Mouse (Mus musculus) heart, adult 2 months (tissue): ENCODE measurements around the gene Tlnrd1. TPM values are rescaled to one million over a fixed set of nuclear protein-coding genes. Genes with fewer than 3 reads are reported as not detected.

ENCODE experiments used
- DNase-seq, 2 experiments: peaks; one replicate each; pipeline ENCODE4 v3.0.0; 2021
- H3K27ac ChIP-seq: fragments of 200-600 bp; 2 replicates; pipeline ENCODE4 v1.8.1; 2022
- H3K27me3 ChIP-seq: fragments of 200-500 bp; 2 replicates; pipeline ENCODE4 v1.6.1; 2012; ENCODE audit warnings: mild to moderate bottlenecking, low read length, inconsistent platforms, mixed read lengths; ENCODE audit not compliant: control insufficient read depth, insufficient read depth
- H3K36me3 ChIP-seq: fragments of 200-500 bp; 2 replicates; pipeline ENCODE4 v1.6.1; 2012; ENCODE audit warnings: low read length, inconsistent platforms; ENCODE audit not compliant: control insufficient read depth, insufficient read depth
- H3K4me1 ChIP-seq: fragments of 200-500 bp; 2 replicates; pipeline ENCODE4 v1.6.1; 2011; ENCODE audit warnings: low read length; ENCODE audit not compliant: control insufficient read depth, insufficient read depth
- H3K4me3 ChIP-seq: fragments of 200-600 bp; 2 replicates; pipeline ENCODE4 v1.8.1; 2022
- H3K79me2 ChIP-seq: fragments of 200-500 bp; replicated peaks from 2 replicates; pipeline ENCODE4 v1.6.1; 2012; ENCODE audit warnings: mild to moderate bottlenecking, inconsistent platforms, low read length, moderate library complexity, mixed read lengths; ENCODE audit not compliant: control insufficient read depth, insufficient read depth
- H3K9ac ChIP-seq: fragments of 200-500 bp; 2 replicates; pipeline ENCODE4 v1.6.1; 2012; ENCODE audit warnings: low read depth, mild to moderate bottlenecking, control low read depth, inconsistent platforms, low read length, mixed read lengths
- CTCF ChIP-seq: fragments of 200-600 bp; IDR thresholded peaks from 2 replicates; pipeline ENCODE4 v1.8.1; 2022; ENCODE audit warnings: antibody characterized with exemption, mild to moderate bottlenecking, moderate library complexity
- EP300 ChIP-seq: fragments of 200-500 bp; IDR thresholded peaks from 2 replicates; pipeline ENCODE4 v1.6.1; 2011; ENCODE audit warnings: low read depth, low read length, control low read depth; ENCODE audit not compliant: insufficient read depth
- POLR2A ChIP-seq: fragments of 200-500 bp; IDR thresholded peaks from 2 replicates; pipeline ENCODE4 v1.6.1; 2011; ENCODE audit warnings: mild to moderate bottlenecking, low read depth, low read length, control low read depth; ENCODE audit not compliant: insufficient read depth
- WGBS: fragments of 180-500 bp; shearing (Covaris S2); methylation state at CpG from one replicate; pipeline ENCODE4 v1.1.7; 2018; 5-methylcytosine and 5-hydroxymethylcytosine counted together
- intact Hi-C: fragments of 180-260 bp; cut with DNase I; formaldehyde crosslinking; loops from one replicate; pipeline ENCODE4 v1.15.1; 2025
- polyA plus RNA-seq: library from polyadenylated mRNA; depleted of rRNA; stranded (reverse); fragments of >200 nt; gene quantifications from 2 replicates; pipeline ENCODE4 v1.2.3, GENCODE M21; 2012
- total RNA-seq, 2 experiments: library from RNA; stranded (reverse); gene quantifications; 2 replicates each; pipeline ENCODE4 v1.2.3; 2021

Tlnrd1 gene
- total and polyA plus RNA-seq, 3 experiments: 6.5 to 8.7 (median 7.2) TPM

- H3K9ac ChIP-seq: no peak overlapping the region
- 59% methylated on average over 3 of the region's 3 CpGs for WGBS
- H3K27ac ChIP-seq: no peak overlapping the region
- no peaks in the 10 kb centered on the region for H3K27me3 ChIP-seq
- H3K36me3 ChIP-seq: no peaks in the 10 kb centered on the region
- intact Hi-C loops: loop anchor here (1.0 kb wide), 1 partner anchor 9 kb away; no protein-coding TSS in a partner anchor
- no peaks in the 10 kb centered on the region for H3K4me1 ChIP-seq
- H3K4me3 ChIP-seq: no peak overlapping the region
- TF ChIP-seq EP300: no peak
- no peak for TF ChIP-seq POLR2A
- no peak for TF ChIP-seq CTCF
- H3K79me2 ChIP-seq: no peaks in the 10 kb centered on the region
- DNase-seq: no peak
These were observed 27.8 kb upstream of the Tlnrd1 start for GRCm38 (mm10) chr7:83911909-83912308.

DNA sequence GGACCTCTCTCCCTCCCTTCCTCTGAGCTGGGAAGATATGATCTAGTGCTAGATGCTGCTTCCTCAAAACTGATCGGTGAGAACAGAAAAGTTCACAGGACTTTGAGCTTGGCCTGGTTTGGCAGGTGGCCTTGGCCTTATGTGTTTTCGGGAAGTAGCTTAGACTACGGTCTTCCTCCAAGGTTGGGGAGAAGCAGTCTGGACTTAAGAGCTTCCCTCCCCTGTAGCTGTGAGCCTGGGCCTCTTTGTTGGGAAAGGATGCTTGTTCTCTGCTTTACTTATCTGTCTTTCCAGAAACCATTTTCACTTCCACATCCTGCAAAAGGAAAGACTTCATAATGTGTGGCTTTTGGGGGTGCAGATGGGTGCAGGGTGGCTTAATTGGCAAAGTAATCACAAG lies 20.7 kb upstream of the Tlnrd1 start:
- no peak for TF ChIP-seq EP300
- TF ChIP-seq CTCF: no peak
- TF ChIP-seq POLR2A: no peak
- Histone ChIP-seq H3K27me3 (no peaks in the 10 kb centered on the region), H3K36me3 (no peaks in the 10 kb centered on the region), H3K4me1 (no peaks in the 10 kb centered on the region), H3K27ac (no peak overlapping the region), H3K79me2 (no peaks in the 10 kb centered on the region), H3K9ac (no peak overlapping the region), H3K4me3 (no peak overlapping the region)
- WGBS: 65% methylated on average over 3 of the region's 3 CpGs
- no peak for DNase-seq
- intact Hi-C loops: no loop called here

GRCm38 (mm10) chr7:83902296-83903145 lies 18.4 kb upstream of the Tlnrd1 start:
- no peaks in the 10 kb centered on the region for H3K27me3 ChIP-seq
- no peak for DNase-seq
- TF ChIP-seq EP300: no peak
- no peak for TF ChIP-seq CTCF
- no peak for TF ChIP-seq POLR2A
- H3K27ac ChIP-seq: no peak overlapping the region
- intact Hi-C loops: loop anchor here (1.0 kb wide), 1 partner anchor 9 kb away; no protein-coding TSS in a partner anchor
- H3K4me3 ChIP-seq: no peak overlapping the region
- no peaks in the 10 kb centered on the region for H3K4me1 ChIP-seq
- 60% methylated on average over 5 of the region's 5 CpGs for WGBS
- H3K36me3 ChIP-seq: no peaks in the 10 kb centered on the region
- no peak overlapping the region for H3K9ac ChIP-seq
- no peaks in the 10 kb centered on the region for H3K79me2 ChIP-seq

GRCm38 (mm10) chr7:83901425-83901824 lies 17.3 kb upstream of the Tlnrd1 start:
- 78% methylated on average over 4 of the region's 4 CpGs for WGBS
- DNase-seq: no peak

GRCm38 (mm10) chr7:83900519-83900918 lies 16.4 kb upstream of the Tlnrd1 start:
- Histone ChIP-seq H3K27ac (no peak overlapping the region), H3K36me3 (no peaks in the 10 kb centered on the region), H3K79me2 (no peaks in the 10 kb centered on the region), H3K4me3 (no peak overlapping the region), H3K4me1 (no peaks in the 10 kb centered on the region), H3K27me3 (no peaks in the 10 kb centered on the region), H3K9ac (no peak overlapping the region)
- intact Hi-C loops: no loop called here
- WGBS: 75% methylated on average over 3 of the region's 3 CpGs
- DNase-seq: no peak
- TF ChIP-seq EP300 (no peak), POLR2A (no peak), CTCF (no peak)

More at GRCm38 (mm10) chr7:83901425-83901824, 17.3 kb upstream of the Tlnrd1 start:
- no peak for TF ChIP-seq EP300
- TF ChIP-seq CTCF: no peak
- no peak for TF ChIP-seq POLR2A
- Histone ChIP-seq H3K79me2 (no peaks in the 10 kb centered on the region), H3K27me3 (no peaks in the 10 kb centered on the region), H3K36me3 (no peaks in the 10 kb centered on the region), H3K9ac (no peak overlapping the region), H3K4me1 (no peaks in the 10 kb centered on the region), H3K27ac (no peak overlapping the region), H3K4me3 (no peak overlapping the region)
- intact Hi-C loops: no loop called here

DNA sequence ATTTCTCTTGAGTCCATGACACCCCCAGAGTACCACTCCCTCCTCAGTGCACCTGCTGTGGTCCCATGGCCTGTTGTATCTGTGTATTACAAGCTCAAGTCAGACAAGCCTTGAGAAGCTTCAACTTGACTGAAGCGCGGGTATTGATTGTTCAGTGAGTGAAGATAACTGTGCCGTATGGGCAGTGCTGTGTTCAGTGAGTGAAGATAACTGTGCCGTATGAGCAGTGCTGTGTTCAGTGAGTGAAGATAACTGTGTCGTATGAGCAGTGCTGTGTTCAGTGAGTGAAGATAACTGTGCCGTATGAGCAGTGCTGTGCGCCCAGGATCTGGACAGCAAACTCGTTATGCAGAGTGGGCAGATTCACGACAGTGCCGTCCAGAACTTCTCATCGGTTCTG lies 14.2 kb upstream of the Tlnrd1 start:
- WGBS: 85% methylated on average over 11 of the region's 11 CpGs
- H3K4me1 ChIP-seq: no peaks in the 10 kb centered on the region; the same call in 1 of the 2 replicates
- no peak overlapping the region for H3K9ac ChIP-seq
- no peak for DNase-seq
- TF ChIP-seq POLR2A (no peak), EP300 (no peak), CTCF (no peak)
- no peak overlapping the region for H3K27ac ChIP-seq
- no peaks in the 10 kb centered on the region for H3K36me3 ChIP-seq
- no peak overlapping the region for H3K4me3 ChIP-seq
- intact Hi-C loops: no loop called here
- H3K79me2 ChIP-seq: no peaks in the 10 kb centered on the region
- H3K27me3 ChIP-seq: no peaks in the 10 kb centered on the region
